Mouse (Mus musculus): Measurements from ENCODE around the gene Git2. TPM values are rescaled to one million over a fixed set of nuclear protein-coding genes. Genes with fewer than 3 reads are reported as not detected.

The Git2 gene
- total and polyA plus RNA-seq, 2 experiments from 2014 or later = 33.8 to 41.8 TPM

- H3K27me3 ChIP-seq (ENCODE audit: insufficient read depth, low read length) = no peaks in the 10 kb centered on the region
- no peak overlapping the region for H3K9ac ChIP-seq (replicated peaks; ENCODE audit: low read length, poor library complexity, severe bottlenecking)
- ATAC-seq (ENCODE audit: low FRiP score) (no peak), DNase-seq (ENCODE audit: low spot score) (no peak)
- no peaks in the 10 kb centered on the region for H3K4me1 ChIP-seq (ENCODE audit: insufficient read depth, low read length)
- TF ChIP-seq CTCF (IDR thresholded peaks at IDR 0.05) = no peak
- no peaks in the 10 kb centered on the region for H3K9me3 ChIP-seq (ENCODE audit: low read length)
- H3K4me2 ChIP-seq (ENCODE audit: low read depth, low read length, poor library complexity, severe bottlenecking) = no peak overlapping the region
- no peak overlapping the region for H3K4me3 ChIP-seq (ENCODE audit: low read depth, low read length)
- H3K36me3 ChIP-seq (ENCODE audit: insufficient read depth, low read length) = peaks cover 91% of the 10 kb centered on the region
- H3K27ac ChIP-seq (ENCODE audit: low read depth, low read length) = no peak overlapping the region
- WGBS = 68% methylated on average over 4 of the region's 4 CpGs
Measured at GRCm38 (mm10) chr5:114740595-114740994, 34.7 kb downstream of the Git2 start.

GRCm38 (mm10) chr5:114738707-114739241 lies 36.5 kb downstream of the Git2 start:
- Histone ChIP-seq H3K27ac (ENCODE audit: low read depth, low read length) (no peak overlapping the region), H3K4me3 (ENCODE audit: low read depth, low read length) (no peak overlapping the region), H3K9me3 (ENCODE audit: low read length) (no peaks in the 10 kb centered on the region), H3K4me1 (ENCODE audit: insufficient read depth, low read length) (no peaks in the 10 kb centered on the region), H3K27me3 (ENCODE audit: insufficient read depth, low read length) (no peaks in the 10 kb centered on the region), H3K9ac (replicated peaks; ENCODE audit: low read length, poor library complexity, severe bottlenecking) (no peak overlapping the region), H3K36me3 (ENCODE audit: insufficient read depth, low read length) (peaks cover 78% of the 10 kb centered on the region), H3K4me2 (ENCODE audit: low read depth, low read length, poor library complexity, severe bottlenecking) (no peak overlapping the region)
- WGBS = 89% methylated on average over 12 of the region's 12 CpGs
- ATAC-seq (ENCODE audit: low FRiP score) (no peak), DNase-seq (ENCODE audit: low spot score) (peak; percentile 21)
- no peak for TF ChIP-seq CTCF (IDR thresholded peaks at IDR 0.05)

- Histone ChIP-seq H3K4me3 (ENCODE audit: low read depth, low read length) (no peak overlapping the region), H3K9me3 (ENCODE audit: low read length) (no peaks in the 10 kb centered on the region), H3K4me1 (ENCODE audit: insufficient read depth, low read length) (no peaks in the 10 kb centered on the region), H3K27me3 (ENCODE audit: insufficient read depth, low read length) (no peaks in the 10 kb centered on the region), H3K9ac (replicated peaks; ENCODE audit: low read length, poor library complexity, severe bottlenecking) (no peak overlapping the region), H3K4me2 (ENCODE audit: low read depth, low read length, poor library complexity, severe bottlenecking) (no peak overlapping the region), H3K36me3 (ENCODE audit: insufficient read depth, low read length) (peaks cover 77% of the 10 kb centered on the region), H3K27ac (ENCODE audit: low read depth, low read length) (no peak overlapping the region)
- ATAC-seq (ENCODE audit: low FRiP score) (no peak), DNase-seq (ENCODE audit: low spot score) (peak; percentile 40)
- TF ChIP-seq CTCF (IDR thresholded peaks at IDR 0.05) = no peak
- 84% methylated on average over 21 of the region's 21 CpGs for WGBS
Measured at GRCm38 (mm10) chr5:114737090-114737887, 38.0 kb downstream of the Git2 start.

DNA sequence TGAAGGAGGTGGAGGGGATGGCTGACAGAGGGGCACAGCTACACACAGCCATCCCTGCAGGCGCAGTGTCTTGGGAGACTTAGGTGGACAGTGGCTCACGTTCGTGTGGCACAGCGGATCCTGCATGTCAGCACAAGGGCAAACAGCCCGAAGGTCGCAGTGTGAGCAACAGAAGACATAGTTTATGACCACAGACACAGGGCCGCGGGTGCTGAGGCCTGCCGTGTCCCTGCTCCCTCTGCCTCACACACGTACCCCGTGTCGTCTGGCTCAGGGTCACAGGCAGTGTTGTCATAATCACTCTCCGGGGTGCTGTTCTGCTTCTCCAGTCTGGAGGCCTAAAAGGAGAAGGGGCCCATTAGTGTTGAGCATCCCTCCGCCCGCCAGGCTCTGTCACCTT lies 41.7 kb downstream of the Git2 start:
- no peak for TF ChIP-seq CTCF (IDR thresholded peaks at IDR 0.05)
- DNase-seq (ENCODE audit: low spot score) = no peak
- Histone ChIP-seq H3K27me3 (ENCODE audit: insufficient read depth, low read length) (no peaks in the 10 kb centered on the region), H3K9me3 (ENCODE audit: low read length) (no peaks in the 10 kb centered on the region), H3K4me3 (ENCODE audit: low read depth, low read length) (no peak overlapping the region), H3K9ac (replicated peaks; ENCODE audit: low read length, poor library complexity, severe bottlenecking) (no peak overlapping the region), H3K4me1 (ENCODE audit: insufficient read depth, low read length) (no peaks in the 10 kb centered on the region), H3K4me2 (ENCODE audit: low read depth, low read length, poor library complexity, severe bottlenecking) (no peak overlapping the region), H3K36me3 (ENCODE audit: insufficient read depth, low read length) (peaks cover 80% of the 10 kb centered on the region), H3K27ac (ENCODE audit: low read depth, low read length) (no peak overlapping the region)
- 94% methylated on average over 15 of the region's 15 CpGs for WGBS
- no peak for ATAC-seq (ENCODE audit: low FRiP score)

DNA sequence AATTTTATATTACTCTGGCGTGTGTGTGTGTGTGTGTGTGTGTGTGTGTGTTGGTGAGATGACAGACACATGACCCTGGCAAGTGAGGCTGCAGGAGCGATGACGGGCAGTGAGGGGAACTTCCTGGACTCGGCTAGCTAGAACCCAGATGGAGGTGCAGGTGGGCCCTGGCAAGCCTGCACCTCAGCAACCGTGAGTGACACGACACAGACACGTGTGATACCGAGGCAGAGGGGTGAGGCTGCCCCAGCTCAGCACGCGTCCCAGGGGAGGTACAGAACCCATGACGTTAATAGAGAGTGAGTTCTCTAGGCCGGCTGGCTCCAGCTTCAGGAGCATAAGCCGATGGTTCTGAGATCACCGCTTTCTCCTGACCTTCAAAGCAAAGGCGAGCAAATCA lies 43.3 kb downstream of the Git2 start:
- H3K4me1 ChIP-seq (ENCODE audit: insufficient read depth, low read length) = no peaks in the 10 kb centered on the region
- H3K36me3 ChIP-seq (ENCODE audit: insufficient read depth, low read length) = peaks cover 74% of the 10 kb centered on the region
- H3K4me3 ChIP-seq (ENCODE audit: low read depth, low read length) = no peak overlapping the region
- TF ChIP-seq CTCF (IDR thresholded peaks at IDR 0.05) = no peak
- no peak overlapping the region for H3K9ac ChIP-seq (replicated peaks; ENCODE audit: low read length, poor library complexity, severe bottlenecking)
- H3K27me3 ChIP-seq (ENCODE audit: insufficient read depth, low read length) = no peaks in the 10 kb centered on the region
- ATAC-seq (ENCODE audit: low FRiP score) = no peak
- H3K9me3 ChIP-seq (ENCODE audit: low read length) = no peaks in the 10 kb centered on the region
- no peak for DNase-seq (ENCODE audit: low spot score)
- no peak overlapping the region for H3K27ac ChIP-seq (ENCODE audit: low read depth, low read length)
- 95% methylated on average over 15 of the region's 15 CpGs for WGBS
- H3K4me2 ChIP-seq (ENCODE audit: low read depth, low read length, poor library complexity, severe bottlenecking) = no peak overlapping the region

DNA sequence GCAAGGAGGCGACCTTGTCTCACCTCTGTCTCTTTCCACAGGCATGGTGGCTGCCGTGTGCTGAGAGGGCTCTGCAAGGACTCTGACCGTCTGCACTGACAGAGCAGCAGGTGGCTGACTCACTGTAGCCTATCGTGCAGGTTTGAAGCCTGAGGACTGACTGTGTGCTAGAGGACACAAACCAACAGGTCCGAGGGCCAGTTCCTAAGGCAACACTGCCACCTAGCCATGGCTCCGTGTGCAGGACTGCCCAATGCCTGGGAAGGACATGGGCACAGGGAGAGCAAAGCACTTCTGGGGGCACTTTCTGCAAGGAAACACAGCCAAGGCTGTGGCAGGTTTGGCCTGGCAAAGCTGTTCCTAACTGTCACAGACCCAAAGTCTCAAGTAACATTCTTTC lies 43.8 kb downstream of the Git2 start:
- peak; percentile 36 for TF ChIP-seq CTCF (IDR thresholded peaks at IDR 0.05)
- Histone ChIP-seq H3K4me1 (ENCODE audit: insufficient read depth, low read length) (no peaks in the 10 kb centered on the region), H3K36me3 (ENCODE audit: insufficient read depth, low read length) (peaks cover 69% of the 10 kb centered on the region), H3K9me3 (ENCODE audit: low read length) (no peaks in the 10 kb centered on the region), H3K4me3 (ENCODE audit: low read depth, low read length) (no peak overlapping the region), H3K9ac (replicated peaks; ENCODE audit: low read length, poor library complexity, severe bottlenecking) (no peak overlapping the region; the same call in 1 of the 2 replicates), H3K27me3 (ENCODE audit: insufficient read depth, low read length) (no peaks in the 10 kb centered on the region), H3K4me2 (ENCODE audit: low read depth, low read length, poor library complexity, severe bottlenecking) (no peak overlapping the region), H3K27ac (ENCODE audit: low read depth, low read length) (no peak overlapping the region)
- DNase-seq (ENCODE audit: low spot score) (no peak), ATAC-seq (ENCODE audit: low FRiP score) (no peak)
- 57% methylated on average over 6 of the region's 6 CpGs for WGBS

All from midbrain, postnatal 0 days (tissue).